Mouse (Mus musculus): ENCODE measurements around the gene Negr1.

- no peak for TF ChIP-seq CTCF (IDR thresholded peaks at IDR 0.05)
- TF ChIP-seq POLR2A (IDR thresholded peaks at IDR 0.05; ENCODE audit: insufficient read depth, low read depth, low read length) = no peak
Measured at GRCm38 (mm10) chr3:156794091-156794490, 232.5 kb downstream of the Negr1 start.

Data from heart, adult 2 months (tissue).